Mouse (Mus musculus): ENCODE measurements around the gene Rnf34.

Rnf34 gene

DNA sequence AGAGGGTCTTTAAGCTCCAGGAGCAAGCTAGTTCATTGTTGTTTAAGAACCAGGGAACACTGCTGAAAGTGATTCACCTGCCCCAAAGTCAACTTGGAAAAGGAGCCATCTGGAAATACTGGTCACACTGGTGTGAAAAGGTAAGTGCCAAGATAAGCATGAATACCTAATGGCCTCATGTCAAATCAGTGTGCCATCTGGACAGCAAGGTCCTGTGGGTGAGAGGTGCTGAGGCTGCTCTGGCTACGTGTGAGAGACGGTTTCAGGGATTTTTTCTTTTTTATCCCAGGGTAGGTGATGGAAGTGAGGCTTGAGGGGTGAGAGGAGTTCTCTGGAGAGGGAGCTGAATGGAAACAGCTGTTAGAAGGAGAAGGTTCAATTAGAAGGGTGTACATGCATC lies 23.7 kb downstream of the Rnf34 start:
- no peak for DNase-seq (ENCODE audit: low spot score)

DNA sequence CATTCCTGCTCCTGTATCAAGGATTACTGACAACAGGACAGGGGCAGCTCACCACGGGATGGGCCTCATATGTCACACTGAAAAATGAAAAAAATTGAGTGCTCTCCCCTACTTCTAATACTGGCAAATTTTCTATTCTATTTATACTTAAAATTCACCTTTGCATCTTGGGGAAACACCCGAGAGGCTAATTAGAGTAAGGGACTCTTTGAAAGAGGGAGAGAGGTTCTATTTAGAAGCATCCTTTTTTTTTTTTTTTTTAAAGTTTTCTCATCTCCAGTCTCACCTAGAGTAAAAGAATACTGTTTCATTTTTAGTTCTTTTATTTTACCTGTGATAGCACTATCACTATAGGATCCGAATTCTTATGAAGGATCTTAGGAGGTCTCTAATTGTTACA lies 24.5 kb downstream of the Rnf34 start:
- no peak for DNase-seq (ENCODE audit: low spot score)

- no peak for DNase-seq (ENCODE audit: low spot score)
These were observed 26.8 kb downstream of the Rnf34 start for GRCm38 (mm10) chr5:122876671-122877070.

DNA sequence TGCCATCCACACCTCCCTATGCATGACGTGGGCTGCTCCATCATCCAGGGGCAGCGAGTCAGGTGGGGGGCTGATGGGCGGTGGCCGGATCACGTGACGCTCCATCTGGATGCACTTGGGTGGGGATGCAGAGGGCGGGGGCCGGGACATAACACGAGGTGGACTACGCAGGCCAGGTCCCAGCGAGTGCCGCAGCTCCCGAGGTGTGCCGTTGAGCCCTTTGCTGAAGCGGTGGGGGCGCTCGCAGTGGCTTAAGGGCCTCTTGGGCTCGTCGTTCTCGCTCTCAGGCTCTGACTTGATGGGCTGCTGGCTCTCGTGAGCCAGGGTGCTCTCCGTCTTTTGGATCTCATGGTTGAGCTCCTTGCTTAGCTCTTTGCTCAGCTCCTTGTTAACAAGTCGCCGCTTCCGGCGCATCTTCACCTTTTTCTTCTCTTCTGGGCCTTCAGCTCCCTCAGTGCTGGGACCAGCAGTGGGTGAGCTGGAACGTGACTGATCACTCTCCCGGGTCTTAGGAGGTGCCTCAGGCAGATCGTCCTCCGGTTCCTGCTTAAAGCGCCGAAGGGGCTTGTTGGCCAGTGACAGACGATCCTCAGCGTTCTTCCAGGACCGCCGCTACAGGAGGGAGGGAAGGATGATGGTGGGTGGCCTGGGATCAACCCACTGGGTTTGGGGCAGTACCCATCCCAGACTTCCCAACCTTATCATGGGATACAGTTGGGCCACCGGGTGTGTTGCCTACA lies 30.6 kb downstream of the Rnf34 start:
- DNase-seq (ENCODE audit: low spot score): no peak

- peak; percentile 84 for DNase-seq (ENCODE audit: low spot score)
These were observed 31.5 kb downstream of the Rnf34 start for GRCm38 (mm10) chr5:122881313-122881712.

- DNase-seq (ENCODE audit: low spot score): no peak
These were observed 32.6 kb downstream of the Rnf34 start for GRCm38 (mm10) chr5:122882256-122883050.

DNA sequence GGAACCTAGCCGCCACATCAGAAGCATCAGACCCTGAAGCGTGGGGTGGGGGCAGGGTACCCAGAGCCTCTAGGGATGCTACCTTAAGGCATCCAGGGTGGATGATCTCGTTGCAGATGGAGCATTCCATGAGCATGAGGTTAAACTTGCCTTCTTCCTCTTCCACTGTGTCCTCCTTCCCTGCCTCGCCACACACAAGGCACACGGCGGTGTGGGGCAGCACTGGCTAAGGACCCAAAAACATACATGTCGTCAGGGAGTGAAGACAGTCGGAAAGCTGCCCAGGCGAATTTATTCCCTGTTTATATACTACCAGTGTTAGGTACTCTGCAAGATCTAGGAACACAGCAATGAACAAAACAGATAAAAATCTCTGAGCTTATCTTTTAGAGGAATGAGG lies 33.4 kb downstream of the Rnf34 start:
- DNase-seq (ENCODE audit: low spot score): no peak

DNA sequence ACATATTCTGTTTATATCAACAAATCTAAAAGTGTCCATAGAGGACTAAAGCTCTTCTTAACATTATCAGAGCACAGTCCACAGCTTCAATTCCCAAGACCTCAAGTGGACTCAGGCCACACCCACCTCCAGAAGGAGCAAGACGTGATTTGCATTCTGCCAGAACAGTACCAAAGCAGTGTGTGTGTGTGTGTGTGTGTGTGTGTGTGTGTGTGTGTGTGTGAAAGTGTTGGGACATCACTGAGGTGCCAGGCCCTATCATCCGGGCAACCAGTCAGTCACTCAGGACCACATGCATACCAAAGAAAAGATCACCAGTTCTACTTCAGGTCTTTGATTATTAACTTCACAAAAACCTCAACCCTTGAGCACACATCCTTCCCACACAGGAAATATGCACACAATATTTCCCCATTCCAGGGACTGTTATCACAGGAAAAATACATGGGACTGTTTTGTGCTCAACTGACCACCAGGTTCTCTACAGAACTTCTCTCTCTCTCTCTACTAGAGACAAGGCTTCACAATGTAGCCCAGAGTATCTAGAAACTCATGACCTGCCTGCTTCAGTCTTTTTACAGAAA lies 33.9 kb downstream of the Rnf34 start:
- DNase-seq (ENCODE audit: low spot score): no peak

DNA sequence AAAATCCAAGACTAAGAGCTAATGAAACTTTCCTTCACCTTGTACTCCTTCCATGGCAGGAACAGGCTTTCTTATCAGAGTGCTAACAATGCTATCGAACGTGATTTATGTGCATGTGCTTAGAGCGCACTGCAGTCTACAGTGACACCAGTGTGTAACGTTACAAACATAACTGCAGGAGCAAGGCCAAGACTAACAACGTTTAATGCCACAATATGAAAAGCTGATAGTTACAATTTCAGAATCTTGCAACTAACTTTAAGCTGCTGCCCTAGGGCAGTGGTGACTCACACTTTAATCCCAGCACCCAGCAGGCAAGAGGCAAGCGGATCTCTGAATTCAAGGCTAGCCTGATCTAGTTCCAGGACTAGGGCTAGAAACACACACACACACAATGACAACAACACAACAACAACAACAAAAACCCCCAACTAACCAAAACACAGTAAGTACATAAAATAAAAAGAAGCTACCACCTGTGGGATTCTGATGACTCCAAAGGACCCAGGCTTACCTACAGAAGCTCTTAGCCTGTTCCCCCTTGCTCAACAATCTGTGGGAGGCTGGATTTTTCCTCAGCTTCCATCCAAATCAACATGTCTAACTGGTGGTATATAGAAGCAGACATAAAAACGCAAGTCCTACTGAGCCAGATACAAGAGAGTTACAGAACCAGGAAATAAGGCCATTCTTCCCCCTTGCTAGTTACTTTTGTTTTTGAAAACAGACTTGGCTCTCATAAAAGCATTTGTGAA lies 34.9 kb downstream of the Rnf34 start:
- DNase-seq (ENCODE audit: low spot score): no peak

- no peak for DNase-seq (ENCODE audit: low spot score)
These were observed 37.2 kb downstream of the Rnf34 start for GRCm38 (mm10) chr5:122887033-122887432.

DNA sequence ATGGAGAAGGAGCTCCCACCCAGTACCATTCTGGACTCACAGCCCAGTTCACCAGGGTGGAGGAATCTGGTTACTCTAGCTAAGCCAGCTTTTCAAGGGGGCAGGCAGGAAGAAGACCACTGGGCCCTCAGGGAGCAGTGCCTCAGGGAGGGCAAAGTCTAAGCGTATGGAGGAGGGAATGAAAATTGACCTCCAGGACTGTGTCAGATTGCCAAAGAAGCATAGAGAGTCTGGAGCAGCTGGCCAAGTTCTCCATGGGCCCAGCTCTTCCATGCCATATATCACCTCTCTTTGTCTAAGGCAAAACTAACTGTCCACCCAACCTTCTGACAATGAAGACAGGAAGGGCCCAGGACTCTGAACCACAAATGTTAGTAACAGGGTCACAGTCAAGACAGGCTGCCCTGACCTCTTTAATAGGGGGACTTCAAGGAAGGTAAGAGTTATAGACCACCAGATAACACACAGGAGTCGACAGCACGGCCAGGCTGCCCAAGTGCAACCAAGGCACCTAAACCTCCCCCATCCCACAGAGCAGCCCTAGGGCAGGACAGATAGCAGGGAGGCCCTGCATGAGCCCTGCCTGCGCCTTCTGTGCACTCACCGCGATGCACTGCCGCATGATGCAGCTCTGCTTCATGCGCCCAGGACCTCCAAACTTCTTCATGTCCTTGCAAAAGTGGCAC lies 38.2 kb downstream of the Rnf34 start:
- peak; percentile 18 for DNase-seq (ENCODE audit: low spot score)

GRCm38 (mm10) chr5:122888612-122889214 lies 38.9 kb downstream of the Rnf34 start:
- DNase-seq (ENCODE audit: low spot score): no peak

DNA sequence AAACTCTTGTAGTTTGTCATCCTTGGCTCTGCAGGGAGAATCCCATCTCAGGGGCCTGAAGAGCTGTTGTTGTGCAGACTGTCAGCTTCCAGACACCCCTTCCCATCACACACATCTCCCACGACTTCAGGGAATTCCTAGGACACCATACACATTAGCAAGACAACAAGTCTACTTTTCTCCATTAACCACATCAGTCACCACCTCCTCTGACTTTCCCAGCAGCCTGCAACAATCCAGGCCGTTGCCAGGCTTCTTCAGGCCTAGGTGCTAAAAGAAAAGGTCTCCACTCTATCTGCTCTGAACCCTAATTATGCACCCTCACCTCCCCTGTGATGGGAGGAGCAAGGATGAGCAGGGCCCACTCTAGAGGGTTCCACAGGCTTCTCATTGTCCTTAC lies 40.5 kb downstream of the Rnf34 start:
- DNase-seq (ENCODE audit: low spot score): no peak

DNA sequence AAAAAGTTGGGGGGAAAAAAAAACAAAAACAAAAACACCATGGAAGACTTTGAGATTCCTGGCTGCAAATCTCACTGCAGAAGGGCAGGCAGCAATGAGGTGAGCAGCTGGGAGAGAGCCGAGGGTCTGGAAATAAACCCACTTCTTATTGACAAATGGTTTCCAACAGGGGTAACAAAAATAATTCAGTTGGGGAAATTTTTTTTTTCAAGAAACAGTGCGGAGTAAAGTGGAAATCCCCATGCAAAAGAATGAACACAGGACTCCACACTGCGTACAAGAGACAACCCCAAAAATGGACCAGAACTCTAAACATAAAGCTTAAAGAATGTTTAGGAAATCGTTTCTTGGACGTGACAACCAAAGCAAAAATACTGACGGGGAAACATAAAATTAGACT lies 43.4 kb downstream of the Rnf34 start:
- no peak for DNase-seq (ENCODE audit: low spot score)

GRCm38 (mm10) chr5:122894007-122894637 lies 44.3 kb downstream of the Rnf34 start:
- DNase-seq (ENCODE audit: low spot score): peak; percentile 71

GRCm38 (mm10) chr5:122894821-122895220 lies 45.0 kb downstream of the Rnf34 start:
- DNase-seq (ENCODE audit: low spot score): no peak

DNA sequence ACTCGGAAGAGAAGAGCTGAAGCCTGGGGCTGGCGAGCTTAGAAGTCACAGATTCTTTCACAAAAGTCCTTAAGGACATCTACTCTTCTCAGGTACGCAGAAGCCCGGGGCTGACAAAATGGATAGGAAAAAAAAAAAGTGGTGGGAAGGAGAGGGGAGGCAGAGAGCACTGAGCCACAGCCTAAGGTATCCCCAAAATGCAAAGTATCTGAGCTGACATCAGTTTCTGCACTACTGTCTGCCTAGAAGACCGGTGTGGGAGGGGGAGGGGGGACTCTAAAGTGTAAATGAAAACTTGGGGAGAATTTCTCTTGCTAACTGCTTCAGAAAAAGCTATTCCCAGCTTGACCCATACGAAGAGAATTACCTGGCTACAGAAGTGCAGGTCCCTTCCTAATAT lies 48.3 kb downstream of the Rnf34 start:
- DNase-seq (ENCODE audit: low spot score): no peak

DNA sequence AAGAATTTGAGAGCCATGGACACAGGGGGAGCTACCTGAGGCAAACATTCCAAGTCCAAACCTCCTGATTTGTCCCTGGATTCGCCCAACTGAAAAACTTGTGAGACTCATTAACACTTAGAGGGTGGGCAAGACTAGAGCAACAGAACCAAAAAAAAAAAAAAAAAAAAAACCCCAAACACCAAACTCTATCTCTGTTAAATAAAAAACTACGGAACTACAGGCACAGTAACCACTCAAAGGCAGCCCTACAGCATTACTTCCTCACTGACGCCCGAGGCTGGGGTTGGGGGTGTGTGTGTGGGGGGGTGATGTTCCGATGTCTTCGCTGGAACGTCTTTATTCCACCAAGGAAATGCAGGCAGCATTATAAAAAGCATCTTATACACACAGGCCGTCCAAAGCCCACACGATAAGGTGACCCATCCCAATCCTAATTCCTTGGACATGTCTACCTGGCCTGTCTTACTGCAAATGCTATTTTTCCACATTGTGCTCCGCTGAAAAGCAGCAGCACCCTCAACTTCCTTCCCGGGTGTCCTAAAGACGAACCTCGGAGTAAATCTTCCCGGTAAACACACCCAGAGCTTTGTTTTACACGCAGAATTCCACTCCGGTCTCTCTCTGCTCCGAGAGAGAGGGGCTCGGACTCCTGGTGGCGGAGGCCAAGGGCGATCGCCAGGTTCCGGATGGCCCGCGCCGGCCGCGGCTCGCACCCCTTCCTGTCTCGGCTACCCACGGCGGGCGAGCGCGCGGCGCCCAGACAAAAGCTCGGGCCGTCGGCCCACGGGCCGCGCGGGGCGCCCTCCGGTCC lies 49.3 kb downstream of the Rnf34 start:
- peak; percentile 42 for DNase-seq (ENCODE audit: low spot score)

- DNase-seq (ENCODE audit: low spot score): peak; percentile 92
These were observed 50.1 kb downstream of the Rnf34 start for GRCm38 (mm10) chr5:122899777-122900557.

Measured in embryo, embryonic 10.5 days (tissue).